Mouse (Mus musculus): ENCODE measurements around the gene Usf3.

Gene Usf3

GRCm38 (mm10) chr16:44173155-44173941 is at the start of gene Usf3:
Gene Usf3, plus strand, starts transcription at chr16:44173246.
- peak; percentile 45 for DNase-seq (ENCODE audit: low spot score)

GRCm38 (mm10) chr16:44123786-44124185 is 49.3 kb upstream of the Usf3 start:
- no peak for DNase-seq (ENCODE audit: low spot score)

DNA sequence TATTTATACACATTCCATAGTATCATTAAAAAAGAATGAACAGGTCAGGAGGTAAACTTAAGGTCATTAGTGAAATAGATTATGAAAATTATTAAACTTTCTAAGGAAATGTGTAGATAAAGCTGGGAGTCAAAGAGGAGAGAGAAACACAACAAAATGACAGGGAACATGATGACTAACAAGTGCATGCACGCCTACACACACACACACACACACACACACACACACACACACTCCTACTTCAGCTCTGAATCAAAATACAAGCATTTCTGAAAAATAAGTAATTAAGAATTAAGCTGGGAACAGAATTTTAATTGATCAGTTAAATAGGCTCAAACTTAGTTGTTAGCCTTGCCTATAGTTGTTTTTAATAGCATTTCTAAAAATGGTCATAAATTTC is 48.3 kb upstream of the Usf3 start:
- DNase-seq (ENCODE audit: low spot score) = no peak

DNA sequence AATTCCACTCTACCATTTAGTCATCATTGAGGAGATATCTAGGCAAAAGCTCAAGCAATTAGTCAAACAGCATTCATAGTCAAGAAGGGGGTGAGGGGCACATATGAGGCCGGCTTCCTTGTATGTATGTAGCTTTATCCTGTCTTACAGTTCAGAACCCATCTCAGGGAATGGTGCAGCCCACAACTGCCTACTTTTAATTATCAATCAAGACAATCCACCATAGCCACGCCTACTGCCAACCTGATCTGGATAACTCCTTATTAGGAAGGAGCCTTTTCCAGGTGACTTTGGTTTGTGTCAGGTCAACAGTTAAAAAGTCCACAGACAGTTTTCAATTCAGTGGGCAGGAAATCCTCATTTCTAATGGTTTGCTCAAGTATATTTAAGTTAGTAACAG is 47.6 kb upstream of the Usf3 start:
- no peak for DNase-seq (ENCODE audit: low spot score)

- DNase-seq (ENCODE audit: low spot score) = no peak
Measured at GRCm38 (mm10) chr16:44126437-44126836, 46.6 kb upstream of the Usf3 start.

GRCm38 (mm10) chr16:44132300-44132699 is 40.7 kb upstream of the Usf3 start:
- no peak for DNase-seq (ENCODE audit: low spot score)

DNA sequence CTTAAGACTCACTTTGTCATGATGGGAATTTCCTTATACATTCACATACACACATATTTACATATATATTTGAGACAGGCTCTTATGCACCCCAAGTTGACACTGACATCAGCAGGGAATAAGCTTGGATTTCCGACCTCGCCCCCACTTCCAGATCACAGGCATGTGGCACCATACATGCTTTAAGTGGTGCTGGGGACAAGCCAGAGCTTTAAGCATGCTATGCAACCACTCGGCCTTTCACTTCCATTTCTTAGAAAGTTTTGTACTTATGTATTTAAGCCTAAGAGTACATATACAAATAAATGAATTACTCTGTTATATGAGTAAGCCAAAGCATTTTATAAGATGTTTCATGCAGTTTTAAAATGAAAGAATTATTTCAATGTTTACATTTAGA is 39.9 kb upstream of the Usf3 start:
- no peak for DNase-seq (ENCODE audit: low spot score)

GRCm38 (mm10) chr16:44136511-44137021 is 36.5 kb upstream of the Usf3 start:
- no peak for DNase-seq (ENCODE audit: low spot score)

DNA sequence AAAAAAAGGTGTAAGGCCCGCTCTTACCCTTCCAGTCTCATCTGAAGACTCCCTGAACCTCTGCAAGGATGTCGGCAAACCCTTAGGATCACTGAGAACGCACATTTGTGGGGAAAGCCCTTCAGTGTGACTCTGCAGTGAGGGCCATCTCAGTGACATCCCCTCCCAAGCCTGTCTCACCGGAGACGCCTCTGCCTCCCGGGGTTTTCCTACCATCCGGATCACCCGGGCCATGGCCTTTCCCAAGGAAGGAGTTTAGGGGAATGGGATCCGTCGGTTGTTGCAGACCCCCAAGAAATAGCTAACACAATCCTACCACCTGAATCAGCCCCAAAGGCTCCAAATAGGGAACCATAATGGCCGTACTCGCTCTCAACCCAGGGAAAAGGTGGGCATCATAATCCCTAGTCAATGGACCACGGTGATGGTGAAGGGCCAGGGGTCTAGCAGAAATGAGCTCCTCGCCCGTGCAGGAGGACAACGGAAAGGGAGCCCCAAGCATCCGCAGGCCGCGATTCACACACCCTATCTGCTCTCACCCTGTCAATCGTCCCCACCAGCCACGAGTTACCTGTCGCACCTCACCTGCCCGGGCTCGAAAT is 34.6 kb upstream of the Usf3 start:
- no peak for DNase-seq (ENCODE audit: low spot score)

- DNase-seq (ENCODE audit: low spot score) = peak; percentile 68
Measured at GRCm38 (mm10) chr16:44138979-44139535, 34.0 kb upstream of the Usf3 start.

DNA sequence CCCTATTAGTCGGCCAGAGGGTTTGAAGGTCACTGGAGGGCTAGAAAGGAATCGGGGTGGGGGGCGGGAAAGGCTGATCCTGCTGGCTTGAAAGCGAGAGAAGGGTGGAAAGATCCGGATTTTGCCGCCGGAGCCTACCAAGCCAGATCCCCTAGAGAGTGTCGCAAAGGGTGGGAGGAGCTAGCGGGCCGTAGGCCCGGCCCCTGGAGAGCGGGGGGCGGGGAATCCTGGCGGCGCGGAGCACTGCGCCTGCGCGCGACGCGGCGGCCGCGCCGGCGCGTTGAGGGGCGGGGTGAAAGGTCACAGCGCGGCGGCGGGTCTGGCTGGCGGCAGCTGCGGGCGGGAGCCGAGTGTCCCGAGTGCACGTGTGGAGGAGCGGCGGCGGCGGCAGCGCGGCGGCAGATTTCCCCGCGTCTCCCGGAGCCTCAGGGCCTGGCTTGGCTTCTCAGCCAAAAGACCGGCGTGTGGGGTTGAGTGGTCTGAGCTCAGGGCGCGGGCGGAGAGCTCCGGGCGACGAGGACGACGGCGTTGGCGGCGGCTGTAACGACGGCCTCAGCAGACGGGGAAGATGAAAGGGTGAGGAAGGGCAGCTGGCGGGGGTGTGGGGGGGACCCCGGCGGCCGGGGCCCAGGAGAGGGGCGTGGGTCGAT is 33.4 kb upstream of the Usf3 start, which contains the start of the genes Atp6v1a and Naa50:
Gene Atp6v1a, minus strand, starts transcription at position 170 of the 650 bp plus-strand sequence.
Gene Naa50, plus strand, starts transcription at position 295 of the 650 bp plus-strand sequence.
- DNase-seq (ENCODE audit: low spot score) = peak; percentile 78

DNA sequence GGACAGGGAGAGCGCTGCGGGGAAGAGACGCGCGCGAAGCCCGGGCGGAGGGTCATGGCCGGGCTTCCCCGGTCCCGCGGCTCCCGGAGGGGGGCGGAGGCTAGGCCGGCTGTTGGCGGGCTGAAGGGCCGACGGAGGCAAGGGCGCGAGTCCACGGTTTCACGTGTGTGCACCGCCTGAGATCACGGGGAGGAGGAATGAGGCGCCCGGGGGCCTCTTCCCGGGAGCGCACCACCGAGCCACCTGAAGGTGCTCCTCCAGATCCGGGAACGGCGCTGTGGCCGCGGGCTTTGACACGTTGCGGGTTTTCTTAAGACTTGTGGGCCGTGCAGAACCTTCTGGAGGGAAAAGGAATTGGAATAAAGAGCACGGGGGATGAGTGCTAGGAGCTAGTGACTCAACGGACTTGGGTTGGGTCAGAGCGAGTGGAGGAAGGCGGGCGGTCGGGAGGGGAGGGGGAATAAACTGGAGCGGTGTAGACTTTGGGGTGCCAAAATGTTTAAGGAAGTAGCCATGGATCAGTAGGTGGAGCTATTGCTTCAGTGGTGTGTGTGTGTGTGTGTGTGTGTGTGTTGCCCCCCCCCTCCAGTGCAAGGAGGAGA is 32.8 kb upstream of the Usf3 start:
- peak; percentile 42 for DNase-seq (ENCODE audit: low spot score)

DNA sequence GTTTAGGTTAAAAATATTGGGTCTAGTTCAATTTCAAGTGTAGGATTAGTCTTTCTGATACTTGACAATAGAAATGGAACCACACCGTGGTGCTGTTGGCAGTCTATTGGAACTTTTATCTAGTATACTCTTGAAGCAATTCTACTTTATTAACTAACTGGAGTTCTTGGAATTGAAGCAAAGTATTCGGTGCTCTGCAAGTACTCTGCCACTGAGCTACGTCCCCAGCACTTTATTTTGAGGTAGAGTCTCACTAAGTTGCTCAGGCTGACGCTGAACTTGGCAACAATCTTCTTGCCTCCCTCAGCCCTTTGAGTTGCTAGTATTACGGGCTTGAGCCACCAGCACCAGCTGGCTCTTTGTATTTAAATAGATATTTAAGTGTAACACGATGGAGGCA is 31.6 kb upstream of the Usf3 start:
- DNase-seq (ENCODE audit: low spot score) = no peak

- no peak for DNase-seq (ENCODE audit: low spot score)
Measured at GRCm38 (mm10) chr16:44149002-44149767, 23.9 kb upstream of the Usf3 start.

DNA sequence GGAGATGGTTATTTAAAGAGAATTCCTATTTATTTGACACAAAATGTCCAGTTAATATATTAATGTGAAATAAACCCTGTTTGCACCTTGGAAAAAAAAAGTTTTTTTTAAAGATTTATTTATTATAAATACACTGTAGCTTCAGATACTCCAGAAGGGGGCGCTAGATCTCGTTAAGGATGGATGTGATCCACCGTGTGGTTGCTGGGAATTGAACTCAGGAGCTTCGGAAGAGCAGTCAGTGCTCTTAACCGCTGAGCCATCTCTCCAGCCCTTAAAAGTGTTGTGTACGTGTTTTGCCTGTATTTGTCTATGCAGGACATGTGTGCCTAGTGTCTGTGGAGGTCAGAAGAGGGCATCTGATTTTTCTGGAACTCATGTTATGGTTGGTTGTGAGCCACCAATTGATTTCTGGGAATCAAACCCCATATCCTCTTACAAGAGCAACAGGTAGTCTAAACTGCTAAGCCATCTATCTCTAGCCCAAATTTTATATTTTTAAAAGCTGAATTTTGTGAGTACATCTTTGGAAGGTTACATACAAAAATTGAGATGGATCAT is 18.5 kb upstream of the Usf3 start:
- DNase-seq (ENCODE audit: low spot score) = no peak

- no peak for DNase-seq (ENCODE audit: low spot score)
Measured at GRCm38 (mm10) chr16:44159325-44159724, 13.7 kb upstream of the Usf3 start.

- no peak for DNase-seq (ENCODE audit: low spot score)
Measured at GRCm38 (mm10) chr16:44163831-44164230, 9.2 kb upstream of the Usf3 start.

- no peak for DNase-seq (ENCODE audit: low spot score)
Measured at GRCm38 (mm10) chr16:44165182-44165581, 7.9 kb upstream of the Usf3 start.

DNA sequence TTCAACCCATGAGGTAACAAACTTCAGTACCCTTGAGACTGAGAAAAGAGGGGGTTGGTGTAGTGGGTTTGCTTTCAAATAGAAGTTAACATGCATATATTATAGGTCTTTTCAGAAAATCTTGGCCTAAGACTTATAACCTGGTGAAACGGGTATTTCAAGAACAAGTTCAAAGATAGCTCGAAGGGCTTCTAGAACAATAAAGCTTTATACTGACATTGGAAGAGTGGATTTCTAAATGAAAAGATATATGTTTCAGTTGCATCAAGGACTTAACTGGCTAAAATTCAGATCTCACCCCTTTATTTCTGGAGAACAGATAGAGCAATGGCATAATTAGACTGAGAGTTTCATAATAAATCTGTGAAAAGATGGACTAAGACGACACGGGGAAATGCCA is 4.1 kb upstream of the Usf3 start:
- no peak for DNase-seq (ENCODE audit: low spot score)

DNA sequence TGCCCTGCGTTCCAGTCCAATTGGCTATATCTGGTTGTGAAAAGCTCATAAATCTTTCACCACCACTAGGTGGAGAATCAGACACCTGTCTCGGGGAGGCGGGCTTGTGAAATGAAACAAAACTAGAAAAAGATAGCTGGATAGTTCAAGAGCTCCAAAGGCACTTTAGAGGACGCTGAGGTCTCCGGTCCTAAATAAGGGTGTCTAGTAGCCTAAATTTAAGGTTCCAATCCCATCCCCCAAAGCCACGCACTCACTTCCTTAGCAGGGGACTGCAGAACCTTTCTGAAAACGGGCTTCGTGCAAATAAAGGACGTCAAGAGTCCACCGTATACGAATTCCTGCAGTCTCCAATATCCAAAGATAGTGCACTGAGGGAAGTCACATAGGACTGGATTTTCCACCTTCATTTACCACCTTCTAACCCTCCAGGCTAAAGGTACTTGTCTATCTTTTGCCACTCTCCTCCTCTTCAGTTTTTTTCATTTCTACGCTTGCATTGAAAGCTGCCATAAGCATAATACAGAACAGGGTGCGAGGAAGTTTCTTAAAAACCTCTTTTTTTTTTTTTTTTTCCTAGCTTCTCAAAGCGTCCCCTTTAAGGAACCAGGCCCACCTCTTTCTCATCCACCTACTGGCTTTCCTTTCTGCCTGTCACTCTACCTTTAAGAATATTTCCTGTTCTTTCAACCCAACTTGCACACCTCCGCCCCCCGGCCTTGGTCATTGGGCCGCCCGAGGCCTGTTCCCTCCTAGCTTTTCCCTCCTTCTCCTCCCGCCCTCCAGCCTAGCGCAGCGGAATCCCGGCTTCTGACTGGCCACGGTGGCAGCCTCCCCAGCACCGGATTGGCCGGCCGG is 520 bp upstream of the Usf3 start:
- peak; percentile 90 for DNase-seq (ENCODE audit: low spot score)
